Mouse (Mus musculus) ES-Bruce4 (cell line): ENCODE measurements around the gene Veph1. TPM values are rescaled to one million over a fixed set of nuclear protein-coding genes. Genes with fewer than 3 reads are reported as not detected.

Experiments used
- H3K27ac ChIP-seq: 2 replicates; pipeline ENCODE4 v1.5.1; 2012; ENCODE audit warnings: low read length, inconsistent platforms; ENCODE audit not compliant: insufficient read depth
- H3K27me3 ChIP-seq: 2 replicates; pipeline ENCODE4 v1.6.1; 2012; ENCODE audit warnings: mild to moderate bottlenecking, low read length, inconsistent platforms; ENCODE audit not compliant: control insufficient read depth, poor library complexity, insufficient read depth, severe bottlenecking
- H3K36me3 ChIP-seq: 2 replicates; pipeline ENCODE4 v1.6.1; 2012; ENCODE audit warnings: inconsistent platforms, mild to moderate bottlenecking, low read length, moderate library complexity; ENCODE audit not compliant: control insufficient read depth, poor library complexity, insufficient read depth, severe bottlenecking
- H3K4me1 ChIP-seq: one replicate; pipeline ENCODE4 v1.8.1; 2011; ENCODE audit warnings: low read length; ENCODE audit not compliant: control insufficient read depth, insufficient read depth
- H3K4me3 ChIP-seq: 2 replicates; pipeline ENCODE4 v1.5.1; 2011; ENCODE audit warnings: low read depth, mild to moderate bottlenecking, low read length
- H3K9ac ChIP-seq: 2 replicates; pipeline ENCODE4 v1.6.1; 2012; ENCODE audit warnings: low read depth, mild to moderate bottlenecking, inconsistent platforms; ENCODE audit not compliant: poor library complexity, severe bottlenecking
- H3K9me3 ChIP-seq: replicated peaks from 2 replicates; pipeline ENCODE4 v1.6.1; 2012; ENCODE audit warnings: mild to moderate bottlenecking, low read length, inconsistent platforms; ENCODE audit not compliant: control insufficient read depth, poor library complexity, insufficient read depth, severe bottlenecking
- CTCF ChIP-seq: IDR thresholded peaks from one replicate; pipeline ENCODE4 v1.8.1; 2011; ENCODE audit warnings: low read depth, low read length
- EP300 ChIP-seq: IDR thresholded peaks from 2 replicates; pipeline ENCODE4 v1.6.1; 2011; ENCODE audit warnings: low read depth, low read length; ENCODE audit not compliant: insufficient read depth
- POLR2A ChIP-seq: IDR thresholded peaks from one replicate; pipeline ENCODE4 v1.8.1; 2011; ENCODE audit warnings: low read length; ENCODE audit not compliant: insufficient read depth
- polyA plus RNA-seq: library from polyadenylated mRNA; stranded (reverse); fragments of >200 nt; gene quantifications from 2 replicates; pipeline ENCODE4 v1.2.4, GENCODE M21; 2011; ENCODE audit warnings: low read depth; ENCODE audit not compliant: missing spikeins, insufficient read depth, insufficient read length

Veph1 gene
- polyA plus RNA-seq, 1 experiment, result 0.12 TPM

DNA sequence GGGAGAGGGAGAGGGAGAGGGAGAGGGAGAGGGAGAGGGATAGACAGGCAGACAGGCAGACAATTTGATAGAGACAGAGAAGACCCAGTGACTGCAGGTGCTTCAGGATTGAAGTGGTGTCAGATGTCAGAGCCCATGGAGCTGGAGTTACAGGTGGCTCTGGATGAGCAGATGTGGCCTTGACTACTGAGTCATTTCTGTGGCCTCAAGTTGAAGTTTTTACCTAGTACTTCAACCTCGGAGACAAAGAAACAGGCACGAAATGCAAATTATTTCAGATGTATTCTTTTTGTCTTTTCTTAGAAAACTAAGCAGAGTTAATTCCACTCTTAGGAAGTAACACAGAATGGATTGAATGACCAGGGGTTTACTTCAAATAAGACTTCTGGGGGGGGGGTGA lies 195.6 kb downstream of the Veph1 start:
- Histone ChIP-seq H3K27me3 (no peaks in the 10 kb centered on the region), H3K9me3 (no peaks in the 10 kb centered on the region), H3K36me3 (no peaks in the 10 kb centered on the region)

DNA sequence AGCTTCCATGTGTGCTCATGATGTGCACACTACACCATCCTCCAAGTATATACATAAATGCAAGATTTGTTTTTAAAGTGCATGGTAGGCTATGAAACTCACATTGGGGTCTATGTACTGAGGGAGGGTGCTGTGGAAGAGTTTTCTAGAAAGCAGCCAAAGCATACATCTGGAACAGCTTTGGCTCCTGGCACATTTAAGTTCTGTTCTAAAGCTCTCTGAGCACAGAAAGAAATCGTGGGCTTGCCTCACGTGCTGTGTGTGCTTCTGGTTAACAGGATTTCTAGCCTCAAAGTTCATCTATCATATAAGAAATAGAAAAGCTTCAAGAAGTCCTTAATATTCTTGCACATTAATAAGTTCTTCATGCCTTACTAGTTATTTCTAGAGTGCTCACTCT lies 204.9 kb downstream of the Veph1 start:
- no peak overlapping the region for H3K4me3 ChIP-seq
- H3K9ac ChIP-seq, result no peak overlapping the region
- no peaks in the 10 kb centered on the region for H3K4me1 ChIP-seq
- no peak overlapping the region for H3K27ac ChIP-seq
- TF ChIP-seq CTCF, result no peak
- no peak for TF ChIP-seq EP300
- no peak for TF ChIP-seq POLR2A
- H3K9me3 ChIP-seq, result no peaks in the 10 kb centered on the region
- no peaks in the 10 kb centered on the region for H3K27me3 ChIP-seq
- H3K36me3 ChIP-seq, result no peaks in the 10 kb centered on the region

More for the DNA sequence above, 195.6 kb downstream of the Veph1 start:
- no peak overlapping the region for H3K4me3 ChIP-seq
- H3K9ac ChIP-seq, result no peak overlapping the region
- H3K27ac ChIP-seq, result no peak overlapping the region
- H3K4me1 ChIP-seq, result no peaks in the 10 kb centered on the region
- TF ChIP-seq POLR2A (no peak), CTCF (no peak), EP300 (no peak)

DNA sequence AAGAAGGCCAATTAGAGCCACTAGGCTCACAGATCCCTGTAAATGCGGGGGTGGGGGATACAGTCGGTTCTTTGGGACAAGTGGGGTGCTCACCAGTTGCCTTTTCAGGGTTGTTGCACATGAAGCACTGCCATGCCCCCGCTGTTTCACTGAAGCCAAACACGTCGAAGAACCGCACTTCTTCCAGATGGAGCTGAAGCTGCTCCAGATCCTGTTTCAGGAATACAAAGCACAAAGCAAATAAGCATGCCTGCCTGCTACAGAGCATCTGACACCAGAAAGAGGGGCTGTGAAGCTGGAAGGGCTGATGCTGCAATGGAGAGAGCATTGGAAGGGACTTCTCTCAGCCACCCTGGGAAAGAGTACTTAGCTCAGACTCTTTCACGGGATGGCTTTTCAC lies 209.0 kb downstream of the Veph1 start:
- Histone ChIP-seq H3K4me3 (no peak overlapping the region), H3K36me3 (no peaks in the 10 kb centered on the region), H3K4me1 (no peaks in the 10 kb centered on the region), H3K9ac (no peak overlapping the region), H3K27me3 (no peaks in the 10 kb centered on the region), H3K27ac (no peak overlapping the region), H3K9me3 (no peaks in the 10 kb centered on the region)
- no peak for TF ChIP-seq CTCF
- TF ChIP-seq EP300, result no peak
- no peak for TF ChIP-seq POLR2A

GRCm38 (mm10) chr3:66083856-66084255 lies 212.8 kb downstream of the Veph1 start:
- Histone ChIP-seq H3K9ac (no peak overlapping the region), H3K36me3 (no peaks in the 10 kb centered on the region), H3K4me3 (no peak overlapping the region), H3K4me1 (no peaks in the 10 kb centered on the region), H3K27ac (no peak overlapping the region), H3K9me3 (no peaks in the 10 kb centered on the region), H3K27me3 (no peaks in the 10 kb centered on the region)
- TF ChIP-seq CTCF (no peak), EP300 (no peak), POLR2A (no peak)

DNA sequence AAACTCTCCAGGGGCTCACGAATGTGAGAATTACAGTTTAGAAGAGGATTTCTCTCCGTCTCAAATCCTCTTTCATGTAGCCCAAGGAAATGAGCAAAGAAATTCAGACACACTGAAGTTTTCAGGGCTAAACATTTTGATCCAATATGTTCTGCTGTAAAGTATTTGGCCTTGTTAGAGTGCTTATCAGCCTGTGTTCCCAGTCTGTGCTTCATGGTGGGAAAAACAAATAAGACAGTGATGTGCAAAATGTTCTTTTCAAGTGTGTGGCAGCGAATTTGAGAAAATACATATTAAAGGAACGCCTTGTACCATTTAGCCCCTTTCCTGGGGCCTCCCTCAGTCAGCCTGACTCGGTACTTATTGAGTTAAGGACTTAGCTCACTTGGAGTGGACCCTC lies 213.2 kb downstream of the Veph1 start:
- Histone ChIP-seq H3K9ac (no peak overlapping the region), H3K36me3 (no peaks in the 10 kb centered on the region), H3K4me3 (no peak overlapping the region), H3K27ac (no peak overlapping the region), H3K27me3 (no peaks in the 10 kb centered on the region), H3K9me3 (no peaks in the 10 kb centered on the region), H3K4me1 (no peaks in the 10 kb centered on the region)
- TF ChIP-seq POLR2A, result no peak
- no peak for TF ChIP-seq EP300
- TF ChIP-seq CTCF, result no peak

GRCm38 (mm10) chr3:66082975-66083374 lies 213.7 kb downstream of the Veph1 start:
- Histone ChIP-seq H3K27ac (no peak overlapping the region), H3K9ac (no peak overlapping the region), H3K27me3 (no peaks in the 10 kb centered on the region), H3K4me1 (no peaks in the 10 kb centered on the region), H3K36me3 (no peaks in the 10 kb centered on the region), H3K4me3 (no peak overlapping the region), H3K9me3 (no peaks in the 10 kb centered on the region)
- TF ChIP-seq EP300 (no peak), CTCF (no peak), POLR2A (no peak)
